Mouse (Mus musculus): ENCODE data around the gene Ncam1. TPM values are rescaled to one million over a fixed set of nuclear protein-coding genes. Genes with fewer than 3 reads are reported as not detected.

The Ncam1 gene
- total RNA-seq, 2 experiments from 2014 or later: 741 to 808 TPM

DNA sequence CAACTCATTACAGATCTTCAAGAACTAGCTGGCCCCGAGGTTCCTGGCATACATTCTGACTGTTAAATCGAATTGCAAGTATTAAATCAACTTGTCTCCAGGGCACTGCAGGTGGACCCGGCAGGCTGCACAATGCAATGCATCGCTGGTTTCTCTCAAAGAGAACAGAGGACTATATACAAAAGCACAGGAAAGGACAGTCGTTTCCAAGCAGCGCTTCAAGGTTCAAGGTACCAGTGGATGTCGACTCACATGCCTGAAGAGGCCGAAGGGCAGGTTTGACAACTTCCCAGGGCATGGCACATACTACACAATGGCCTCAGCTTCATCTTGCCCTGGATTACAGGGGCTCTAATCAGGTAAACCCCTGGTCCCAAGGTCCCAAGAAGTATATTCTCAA is 158.6 kb downstream of the Ncam1 start:
- DNase-seq (ENCODE audit: extremely low spot score in 1 of 2, low spot score in 2 of 2): no peak
- intact Hi-C loops (cut with DNase I): no loop called here

GRCm38 (mm10) chr9:49637955-49638354 is 160.8 kb downstream of the Ncam1 start:
- DNase-seq (ENCODE audit: extremely low spot score in 1 of 2, low spot score in 2 of 2): no peak
- intact Hi-C loops (cut with DNase I): no loop called here

- no peak for DNase-seq (ENCODE audit: extremely low spot score in 1 of 2, low spot score in 2 of 2)
- intact Hi-C loops (cut with DNase I): no loop called here
Observed at GRCm38 (mm10) chr9:49635668-49636326, 162.9 kb downstream of the Ncam1 start.

DNA sequence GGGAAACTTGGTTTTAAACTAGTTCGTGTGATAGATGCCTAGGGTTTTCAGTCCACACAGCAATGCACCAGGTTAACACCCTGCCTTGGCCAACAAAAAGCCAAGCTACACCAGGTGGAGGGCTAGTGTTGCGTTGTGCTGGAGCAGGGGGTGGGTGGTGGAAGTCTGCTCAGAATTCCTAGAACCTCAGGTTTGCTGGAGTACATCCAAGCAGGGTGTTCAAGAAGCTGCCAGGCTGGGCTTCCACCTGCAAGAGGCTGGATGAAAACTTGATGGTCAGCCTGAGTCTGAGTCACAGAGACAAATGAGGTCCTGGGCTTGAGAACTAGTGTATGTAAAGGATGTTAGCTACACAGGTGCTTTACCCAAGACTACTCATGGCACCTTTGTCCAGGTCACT is 166.1 kb downstream of the Ncam1 start:
- intact Hi-C loops (cut with DNase I): no loop called here
- no peak for DNase-seq (ENCODE audit: extremely low spot score in 1 of 2, low spot score in 2 of 2)

DNA sequence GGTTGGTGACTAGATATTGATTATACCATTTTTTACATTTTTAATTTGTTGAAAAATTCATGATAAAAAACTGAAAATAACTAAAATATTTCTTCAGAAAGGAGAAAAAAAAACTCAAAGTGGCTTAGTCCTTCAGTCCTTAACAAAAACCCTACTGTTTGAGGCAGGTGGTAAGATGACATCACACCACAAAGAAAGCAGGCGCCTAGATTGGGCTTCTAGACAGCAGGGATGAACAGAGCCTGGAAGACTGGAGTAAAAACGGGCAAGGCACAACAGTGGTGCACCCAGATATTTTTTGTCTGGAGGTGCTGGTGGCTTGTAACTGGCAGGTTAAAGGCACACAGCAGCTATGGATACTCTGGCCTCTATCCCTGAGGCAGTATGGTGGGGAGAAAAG is 168.4 kb downstream of the Ncam1 start:
- no peak for DNase-seq (ENCODE audit: extremely low spot score in 1 of 2, low spot score in 2 of 2)
- intact Hi-C loops (cut with DNase I): no loop called here

- intact Hi-C loops (cut with DNase I): no loop called here
- DNase-seq (ENCODE audit: extremely low spot score in 1 of 2, low spot score in 2 of 2): no peak
Observed at GRCm38 (mm10) chr9:49624910-49625309, 173.8 kb downstream of the Ncam1 start.

GRCm38 (mm10) chr9:49623934-49624505 is 174.7 kb downstream of the Ncam1 start:
- no peak for DNase-seq (ENCODE audit: extremely low spot score in 1 of 2, low spot score in 2 of 2)
- intact Hi-C loops (cut with DNase I): no loop called here

DNA sequence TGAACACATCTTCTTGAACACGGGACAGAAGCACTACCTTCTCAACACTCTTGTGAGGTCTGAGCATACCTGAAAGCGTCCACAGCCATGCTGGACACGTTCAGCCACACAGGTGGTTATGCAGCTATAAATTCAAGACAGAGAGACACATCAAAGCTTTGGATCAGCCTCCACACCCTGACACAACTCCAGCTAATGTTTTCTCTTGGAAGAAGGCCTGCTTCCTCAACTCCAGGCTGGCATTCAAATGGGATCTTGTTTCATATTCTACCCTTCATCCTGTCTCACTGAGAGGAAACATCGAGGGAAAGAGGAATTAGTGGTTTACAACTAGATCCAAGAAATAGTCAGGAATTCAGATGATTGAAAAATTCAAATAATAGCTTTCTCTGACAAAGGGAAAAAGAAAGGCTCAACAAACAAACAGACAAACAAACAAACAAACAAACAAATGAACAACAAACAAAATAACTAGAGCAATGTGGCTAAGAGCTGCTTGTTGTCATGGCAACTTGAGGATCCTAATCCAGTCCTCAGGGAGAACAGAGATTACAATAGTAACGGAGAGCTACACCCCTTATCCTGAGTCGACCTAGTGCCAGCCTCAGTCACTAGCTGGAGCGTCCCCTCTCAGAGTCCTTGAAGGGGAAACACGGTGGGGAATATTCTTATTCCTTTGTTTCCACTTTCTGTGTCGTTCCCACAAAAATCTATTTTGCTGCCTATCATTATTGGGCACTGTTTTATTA is 175.6 kb downstream of the Ncam1 start:
- no peak for DNase-seq (ENCODE audit: extremely low spot score in 1 of 2, low spot score in 2 of 2)

GRCm38 (mm10) chr9:49621691-49622090 is 177.0 kb downstream of the Ncam1 start:
- DNase-seq (ENCODE audit: extremely low spot score in 1 of 2, low spot score in 2 of 2): no peak
- intact Hi-C loops (cut with DNase I): no loop called here

More for the DNA sequence above, 175.6 kb downstream of the Ncam1 start:
- intact Hi-C loops (cut with DNase I): no loop called here

- intact Hi-C loops (cut with DNase I): loop anchor here (5.0 kb wide), 2 partner anchors 178 to 553 kb away; partner anchors contain the start of gene Ncam1
- DNase-seq (ENCODE audit: extremely low spot score in 1 of 2, low spot score in 2 of 2): peak; percentile 29 to 64
Observed at GRCm38 (mm10) chr9:49618699-49619392, 179.9 kb downstream of the Ncam1 start.

GRCm38 (mm10) chr9:49618266-49618665 is 180.5 kb downstream of the Ncam1 start:
- intact Hi-C loops (cut with DNase I): loop anchor here (5.0 kb wide), 2 partner anchors 179 to 554 kb away; partner anchors contain the start of gene Ncam1
- DNase-seq (ENCODE audit: extremely low spot score in 1 of 2, low spot score in 2 of 2): no peak

DNA sequence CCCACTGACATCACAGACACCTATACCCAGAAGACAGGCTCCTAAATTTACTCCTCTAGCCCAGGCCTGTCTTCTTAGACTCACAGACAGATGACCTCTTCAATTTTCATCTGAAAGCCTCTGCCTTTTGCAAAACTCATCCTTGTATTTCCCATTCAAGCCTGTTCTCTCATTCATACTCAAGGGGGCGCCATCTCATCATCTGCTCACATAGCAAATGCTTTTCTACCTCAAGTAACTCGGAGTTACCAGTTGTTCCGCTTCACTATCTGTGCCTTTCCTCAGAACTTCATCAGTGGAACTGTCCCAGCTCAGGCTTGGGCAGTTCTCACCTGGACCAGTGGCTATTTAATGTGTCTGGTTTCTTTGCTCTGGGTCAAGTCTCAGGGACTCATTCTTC is 181.5 kb downstream of the Ncam1 start:
- intact Hi-C loops (cut with DNase I): loop anchor here (5.0 kb wide), 2 partner anchors 180 to 555 kb away; partner anchors contain the start of gene Ncam1
- peak in 1 of 2 experiments; percentile 38 for DNase-seq (ENCODE audit: extremely low spot score in 1 of 2, low spot score in 2 of 2)

- intact Hi-C loops (cut with DNase I): no loop called here
- DNase-seq (ENCODE audit: extremely low spot score in 1 of 2, low spot score in 2 of 2): no peak
Observed at GRCm38 (mm10) chr9:49612387-49612786, 186.3 kb downstream of the Ncam1 start.

DNA sequence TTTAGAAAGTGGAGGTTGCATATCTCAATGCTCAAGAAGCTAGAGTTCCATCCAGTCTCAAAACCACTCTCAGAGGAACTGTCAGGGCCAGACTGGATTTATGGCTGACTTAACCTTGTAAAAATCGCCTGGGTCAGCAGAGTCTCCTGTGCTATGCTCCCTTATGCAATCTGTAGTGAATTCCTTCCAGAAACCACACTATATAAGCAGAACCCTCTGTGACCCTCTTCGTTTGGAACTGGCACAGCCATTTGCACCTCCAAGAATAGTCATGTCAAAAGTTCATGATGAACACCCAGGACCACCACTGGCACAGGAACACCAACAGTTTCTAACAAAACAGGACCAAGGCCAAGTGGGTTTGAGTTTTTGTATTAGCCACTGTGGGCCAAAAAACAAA is 190.5 kb downstream of the Ncam1 start:
- no peak for DNase-seq (ENCODE audit: extremely low spot score in 1 of 2, low spot score in 2 of 2)

DNA sequence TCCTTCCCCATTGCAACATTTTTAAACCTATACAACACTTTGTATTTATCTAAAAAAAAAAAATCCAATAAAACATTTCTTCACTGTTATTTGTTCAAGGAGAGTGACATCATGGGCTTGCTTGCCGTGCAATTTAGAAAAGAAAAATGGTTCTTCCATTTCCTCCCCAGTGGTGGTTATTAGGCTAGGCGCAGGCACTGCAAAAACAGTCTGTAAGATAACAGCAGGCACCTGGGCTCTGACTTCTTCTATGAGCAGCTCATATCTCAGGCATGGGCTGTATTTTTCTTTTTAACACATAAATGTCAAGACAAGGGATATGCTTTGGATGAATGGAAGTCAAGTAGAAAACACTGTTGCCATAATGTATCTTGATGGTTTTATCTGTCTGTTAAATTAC is 192.0 kb downstream of the Ncam1 start:
- intact Hi-C loops (cut with DNase I): loop anchor here (10.0 kb wide), 1 partner anchor 708 kb away; no protein-coding TSS in a partner anchor
- no peak for DNase-seq (ENCODE audit: extremely low spot score in 1 of 2, low spot score in 2 of 2)

More for the DNA sequence above, 190.5 kb downstream of the Ncam1 start:
- intact Hi-C loops (cut with DNase I): loop anchor here (10.0 kb wide), 1 partner anchor 707 kb away; no protein-coding TSS in a partner anchor

- DNase-seq (ENCODE audit: extremely low spot score in 1 of 2, low spot score in 2 of 2): no peak
- intact Hi-C loops (cut with DNase I): loop anchor here (10.0 kb wide), 1 partner anchor 708 kb away; no protein-coding TSS in a partner anchor
Observed at GRCm38 (mm10) chr9:49606317-49606716, 192.4 kb downstream of the Ncam1 start.

DNA sequence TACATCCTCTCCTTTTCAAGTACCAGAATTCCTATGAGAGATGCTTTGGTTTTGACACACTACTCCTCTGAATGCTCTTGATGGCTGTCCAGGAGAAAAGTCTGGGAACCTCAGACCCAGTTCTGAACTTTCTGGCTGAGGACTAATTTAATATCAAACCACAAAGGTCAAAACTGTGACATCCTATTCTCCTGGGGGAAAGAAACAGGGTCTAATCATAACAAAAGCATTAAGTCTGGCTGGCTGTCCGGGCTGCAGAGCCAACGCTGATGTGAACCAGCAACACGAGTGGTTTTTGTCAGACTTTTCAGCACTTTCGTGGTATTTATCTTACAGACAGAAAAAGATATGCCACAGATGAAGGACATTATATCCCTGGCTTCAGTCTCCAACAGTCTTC is 192.9 kb downstream of the Ncam1 start:
- DNase-seq (ENCODE audit: extremely low spot score in 1 of 2, low spot score in 2 of 2): no peak
- intact Hi-C loops (cut with DNase I): loop anchor here (10.0 kb wide), 1 partner anchor 709 kb away; no protein-coding TSS in a partner anchor

DNA sequence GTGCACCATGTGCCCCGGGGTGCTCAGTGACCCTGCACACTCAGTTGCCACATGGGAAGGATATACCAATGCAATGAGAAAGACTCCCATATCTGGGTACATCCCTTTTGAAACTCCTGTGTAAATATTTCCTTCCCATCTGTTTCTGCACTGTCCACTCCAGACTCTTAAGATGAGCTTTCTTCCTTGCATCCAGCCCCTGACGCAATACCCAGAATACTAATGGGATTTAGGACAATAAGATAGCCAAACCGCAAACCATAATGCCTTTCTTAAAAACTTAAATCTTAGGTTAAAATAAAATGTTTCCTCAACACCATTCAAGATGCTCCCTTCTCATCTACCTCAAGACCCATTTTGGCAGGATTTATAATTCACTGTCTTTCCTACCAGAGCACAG is 193.4 kb downstream of the Ncam1 start:
- DNase-seq (ENCODE audit: extremely low spot score in 1 of 2, low spot score in 2 of 2): no peak
- intact Hi-C loops (cut with DNase I): loop anchor here (10.0 kb wide), 1 partner anchor 709 kb away; no protein-coding TSS in a partner anchor

GRCm38 (mm10) chr9:49601215-49601614 is 197.5 kb downstream of the Ncam1 start:
- intact Hi-C loops (cut with DNase I): loop anchor here (10.0 kb wide), 1 partner anchor 714 kb away; no protein-coding TSS in a partner anchor
- no peak for DNase-seq (ENCODE audit: extremely low spot score in 1 of 2, low spot score in 2 of 2)
